23 mouse cellular contexts compared by ENCODE assay signal in the genomic region with DNA sequence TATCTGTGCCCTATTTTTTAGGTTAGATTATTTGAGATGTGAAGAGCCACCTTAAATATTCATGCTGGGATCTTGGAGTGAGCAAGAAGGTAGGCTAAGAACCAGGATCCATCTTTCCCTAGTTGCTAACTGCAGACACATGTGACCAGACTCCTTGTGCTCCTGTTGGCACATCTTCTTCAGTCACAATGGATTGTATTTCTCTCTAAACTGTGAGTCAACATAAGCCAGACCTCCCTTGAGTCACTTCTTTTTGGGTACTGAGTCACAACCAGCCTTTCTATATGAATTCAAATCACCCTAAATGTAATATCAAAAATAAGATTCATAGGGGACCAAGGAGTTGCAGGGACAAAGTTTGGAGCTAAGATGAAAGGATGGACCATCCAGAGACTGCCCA.
"Had no signal": no experiment of that assay in that cellular context is flagged by ENCODE, and none has a peak within 500 bp of the region (broad histone marks: within the 10 kb centered on the region; RNA-seq: fewer than 3 reads in every experiment).

No protein-coding gene starts in this region.

- H3K9me3 ChIP-seq: kidney, embryonic 15.5 days; limb, embryonic 12.5 days; limb, embryonic 15.5 days; lung, embryonic 15.5 days; midbrain, embryonic 10.5 days; midbrain, embryonic 13.5 days; neural tube, embryonic 13.5 days; stomach, embryonic 15.5 days had no signal

- ATAC-seq: liver, postnatal 0 days; midbrain, embryonic 13.5 days; midbrain, embryonic 16.5 days had no signal

- H3K9ac ChIP-seq: kidney, embryonic 15.5 days; limb, embryonic 12.5 days; limb, embryonic 15.5 days; liver, embryonic 14.5 days; liver, postnatal 0 days; lung, embryonic 15.5 days; midbrain, embryonic 13.5 days; neural tube, embryonic 13.5 days; stomach, embryonic 15.5 days had no signal

- H3K4me2 ChIP-seq: kidney, embryonic 15.5 days; limb, embryonic 12.5 days; limb, embryonic 15.5 days; liver, embryonic 11.5 days; lung, embryonic 15.5 days; midbrain, embryonic 13.5 days; neural tube, embryonic 13.5 days; stomach, embryonic 15.5 days had no signal

- H3K4me1 ChIP-seq: kidney, embryonic 15.5 days; limb, embryonic 12.5 days; limb, embryonic 15.5 days; lung, embryonic 15.5 days; megakaryocyte, embryonic 14.5 days; midbrain, embryonic 10.5 days; midbrain, embryonic 13.5 days; stomach, embryonic 15.5 days had no signal

- H3K27ac ChIP-seq: kidney, embryonic 15.5 days; limb, embryonic 12.5 days; limb, embryonic 15.5 days; liver, embryonic 14.5 days; midbrain, embryonic 10.5 days; midbrain, embryonic 13.5 days; neural tube, embryonic 13.5 days; stomach, embryonic 15.5 days had no signal

- H3K36me3 ChIP-seq: kidney, embryonic 15.5 days; limb, embryonic 12.5 days; limb, embryonic 15.5 days; lung, embryonic 15.5 days; midbrain, embryonic 10.5 days; midbrain, embryonic 13.5 days; neural tube, embryonic 13.5 days; stomach, embryonic 15.5 days had no signal

- H3K4me3 ChIP-seq: kidney, embryonic 15.5 days; limb, embryonic 12.5 days; limb, embryonic 15.5 days; lung, embryonic 15.5 days; megakaryocyte, embryonic 14.5 days; midbrain, embryonic 10.5 days; midbrain, embryonic 13.5 days; myocyte; neural tube, embryonic 13.5 days; stomach, embryonic 15.5 days had no signal

- DNase-seq: kidney, postnatal 10 days; kidney, postnatal 36 days; left cerebral cortex, postnatal 4 days; liver, postnatal 0 days; lung, postnatal 10 days; lung, postnatal 36 days; retina, postnatal 1 day; right cerebral cortex, postnatal 25 days; spleen, adult 18-20 months; thymus, postnatal 36 days had no signal

- H3K27me3 ChIP-seq: kidney, embryonic 15.5 days; limb, embryonic 12.5 days; lung, embryonic 15.5 days; megakaryocyte, embryonic 14.5 days; midbrain, embryonic 13.5 days; neural tube, embryonic 13.5 days; stomach, embryonic 15.5 days had no signal
